Mouse (Mus musculus) ZHBTc4 (cell line): ENCODE results near the gene Dhx15.

Experiments used
- DNase-seq: peaks from one replicate; pipeline ENCODE4 v3.0.0-alpha.2; 2011; ENCODE audit warnings: low read depth, low spot score

Dhx15 gene

GRCm38 (mm10) chr5:52190371-52191179, at the start of gene Dhx15:
TSS of gene Dhx15 (minus strand) at chr5:52190514.
- peak; percentile 97 for DNase-seq

- no peak for DNase-seq
These were observed 48.6 kb upstream of the Dhx15 start for GRCm38 (mm10) chr5:52238877-52239276.

- DNase-seq = no peak
These were observed 47.8 kb upstream of the Dhx15 start for GRCm38 (mm10) chr5:52237956-52238735.

DNA sequence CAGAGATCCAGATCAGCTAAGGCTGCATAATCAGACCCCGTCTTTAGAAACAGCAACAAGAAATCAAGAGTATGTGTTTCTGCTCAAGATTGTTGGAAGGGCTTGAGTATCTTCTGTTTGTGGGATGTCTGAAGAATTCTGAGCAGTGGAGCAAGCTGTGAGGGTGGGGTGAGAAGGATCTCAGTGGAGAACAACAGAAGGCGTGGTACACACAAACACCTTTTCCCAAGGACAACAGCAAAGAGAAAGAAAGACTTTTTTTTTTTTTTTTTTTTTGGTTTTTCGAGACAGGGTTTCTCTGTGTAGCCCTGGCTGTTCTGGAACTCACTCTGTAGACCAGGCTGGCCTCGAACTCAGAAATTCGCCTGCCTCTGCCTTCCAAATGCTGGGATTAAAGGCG, 46.3 kb upstream of the Dhx15 start:
- peak; percentile 71 for DNase-seq

DNA sequence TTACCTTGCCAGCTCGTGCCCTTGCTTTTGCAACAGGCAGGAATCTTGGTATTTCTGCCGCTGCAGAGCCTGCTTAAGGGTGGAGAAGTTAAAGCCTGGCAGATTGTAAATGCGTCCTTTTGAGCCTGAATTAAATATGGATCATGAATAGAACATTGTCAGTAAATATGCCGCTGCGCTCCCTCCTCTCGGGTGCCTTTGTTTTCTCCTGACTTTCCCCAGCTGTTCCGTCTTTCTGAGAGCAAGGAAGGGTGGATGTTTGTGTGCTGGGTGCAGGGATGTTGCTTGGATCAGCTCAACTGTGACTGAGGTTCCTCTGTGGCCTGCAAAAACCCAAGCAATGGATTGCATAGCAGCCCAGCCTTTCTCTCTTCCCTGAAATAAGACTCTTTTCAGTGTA, 44.3 kb upstream of the Dhx15 start:
- DNase-seq = no peak

DNA sequence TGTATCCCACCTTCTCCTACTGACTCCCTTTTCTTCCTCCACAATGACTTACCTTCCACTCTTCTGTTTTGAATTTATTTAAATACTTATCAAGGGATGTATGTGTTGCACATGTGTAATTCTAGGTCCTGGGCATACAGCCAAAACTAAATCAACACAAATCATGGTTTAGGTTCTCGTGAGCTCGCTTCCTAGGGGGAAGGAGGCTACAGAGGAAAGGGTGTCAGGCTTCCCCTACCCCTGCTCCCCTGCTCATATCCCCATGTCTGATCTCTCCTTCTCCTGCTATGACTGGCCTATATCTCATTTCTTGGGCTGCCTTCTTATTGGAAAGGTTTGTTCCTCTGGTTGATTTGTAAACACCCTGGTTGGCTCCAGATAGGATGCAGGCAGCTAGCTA, 43.6 kb upstream of the Dhx15 start:
- DNase-seq = no peak

- DNase-seq = peak; percentile 30
These were observed 42.3 kb upstream of the Dhx15 start for GRCm38 (mm10) chr5:52232611-52233010.

- DNase-seq = peak; percentile 36
These were observed 41.9 kb upstream of the Dhx15 start for GRCm38 (mm10) chr5:52232199-52232598.

DNA sequence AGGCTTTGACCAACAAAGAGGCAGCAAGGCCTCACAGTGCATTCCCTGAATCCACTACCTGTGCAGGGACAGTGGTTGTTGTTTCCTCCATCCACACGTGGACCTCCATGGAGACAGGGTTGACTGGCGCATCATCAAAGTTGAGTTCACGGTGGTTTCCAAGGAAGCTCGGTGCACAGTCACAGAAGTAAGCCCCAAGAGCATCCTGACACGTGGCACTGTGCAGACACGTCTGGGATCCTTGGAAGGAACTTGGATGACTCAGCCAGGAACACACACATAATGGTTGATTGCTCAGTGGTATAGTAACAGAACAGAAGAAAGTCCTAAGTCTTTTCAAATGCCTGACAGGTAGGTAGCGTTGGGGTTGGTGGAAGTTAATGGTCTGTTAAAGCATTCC, 40.2 kb upstream of the Dhx15 start:
- no peak for DNase-seq

- no peak for DNase-seq
These were observed 36.4 kb upstream of the Dhx15 start for GRCm38 (mm10) chr5:52226677-52227076.

DNA sequence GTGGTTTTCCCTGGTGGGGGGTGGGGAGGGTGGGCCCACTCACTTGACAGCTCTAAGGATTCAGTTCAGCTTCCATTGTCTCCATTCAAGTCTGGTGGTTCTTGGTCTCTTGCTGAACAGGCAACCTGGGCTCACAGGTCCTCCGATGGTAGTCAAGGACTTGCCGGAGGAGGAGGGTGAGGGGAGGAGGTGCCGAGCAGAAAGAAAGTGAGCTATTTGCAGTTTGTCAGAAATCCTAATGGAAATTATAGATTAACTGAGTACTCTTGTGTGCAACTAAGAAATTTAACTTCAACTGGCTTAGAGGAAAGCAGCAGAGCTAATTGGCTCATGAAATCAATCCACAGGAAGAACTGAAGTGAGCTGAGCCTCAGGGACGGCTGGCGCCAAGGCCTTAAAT, 31.3 kb upstream of the Dhx15 start:
- DNase-seq = no peak

- no peak for DNase-seq
These were observed 29.9 kb upstream of the Dhx15 start for GRCm38 (mm10) chr5:52220013-52220804.

DNA sequence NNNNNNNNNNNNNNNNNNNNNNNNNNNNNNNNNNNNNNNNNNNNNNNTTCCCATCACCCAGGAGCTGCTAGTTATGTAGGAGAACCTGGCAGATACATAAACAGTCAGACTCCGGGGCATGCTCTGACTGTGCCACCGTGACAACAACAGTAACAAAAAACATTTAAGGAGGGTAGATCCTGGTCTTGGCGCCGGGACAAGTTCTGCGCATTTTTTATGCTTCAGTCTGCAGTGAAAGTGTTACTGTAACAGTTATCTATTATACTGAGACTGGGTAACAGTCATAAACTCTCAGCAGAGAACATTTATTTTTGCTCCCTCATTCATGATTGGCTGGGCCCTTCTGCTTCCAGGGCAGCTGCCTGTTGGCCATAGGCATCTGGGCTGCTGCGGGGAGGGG, 27.9 kb upstream of the Dhx15 start:
- DNase-seq = no peak

DNA sequence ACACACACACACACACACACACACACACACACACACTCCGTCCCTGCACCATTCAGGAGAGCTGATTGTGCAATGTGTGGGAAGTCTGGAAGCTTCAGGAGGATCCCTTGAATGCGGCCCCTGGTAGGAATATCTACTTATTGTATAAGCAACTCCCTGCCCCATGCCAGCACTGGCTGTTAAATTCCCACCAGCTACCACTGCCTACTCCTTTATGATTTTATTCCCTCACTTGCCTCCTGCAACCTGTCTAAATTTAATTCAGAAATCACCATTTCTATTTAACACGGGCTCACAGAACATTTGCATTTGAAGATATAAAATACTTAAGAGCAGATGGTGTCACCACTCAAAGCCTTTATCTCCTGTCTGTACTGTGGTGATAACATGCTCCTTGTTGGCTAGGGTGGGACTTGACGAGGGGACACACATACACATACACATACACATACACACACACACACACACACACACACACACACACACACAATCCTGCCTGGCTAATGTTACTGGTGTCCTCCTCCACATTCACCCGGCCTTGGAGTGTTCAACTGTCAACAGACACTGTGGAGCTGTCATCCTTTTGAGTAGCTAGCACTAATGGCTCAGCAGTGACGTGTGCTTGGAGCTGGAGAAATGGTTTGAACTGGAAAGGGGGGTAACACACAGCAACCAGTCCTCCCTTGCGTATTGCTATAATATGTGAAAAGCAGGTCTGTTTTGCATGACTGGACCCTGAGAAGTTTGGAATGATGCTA, 23.0 kb upstream of the Dhx15 start:
- no peak for DNase-seq

DNA sequence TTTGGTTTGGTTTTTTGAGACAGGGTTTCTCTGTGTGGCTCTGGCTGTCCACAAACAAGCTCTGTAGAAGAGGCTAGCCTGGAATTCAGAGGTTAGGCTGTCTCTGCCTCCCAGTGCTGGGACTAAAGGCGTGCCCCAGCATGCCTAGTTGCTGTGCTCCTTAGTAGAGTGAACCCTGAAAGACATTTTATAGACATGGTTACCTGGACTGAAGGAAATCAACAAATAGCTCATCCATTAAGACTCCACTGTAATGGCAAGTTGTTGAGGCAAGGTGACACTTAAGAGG, 810 bp upstream of the Dhx15 start:
- DNase-seq = peak; percentile 13

DNA sequence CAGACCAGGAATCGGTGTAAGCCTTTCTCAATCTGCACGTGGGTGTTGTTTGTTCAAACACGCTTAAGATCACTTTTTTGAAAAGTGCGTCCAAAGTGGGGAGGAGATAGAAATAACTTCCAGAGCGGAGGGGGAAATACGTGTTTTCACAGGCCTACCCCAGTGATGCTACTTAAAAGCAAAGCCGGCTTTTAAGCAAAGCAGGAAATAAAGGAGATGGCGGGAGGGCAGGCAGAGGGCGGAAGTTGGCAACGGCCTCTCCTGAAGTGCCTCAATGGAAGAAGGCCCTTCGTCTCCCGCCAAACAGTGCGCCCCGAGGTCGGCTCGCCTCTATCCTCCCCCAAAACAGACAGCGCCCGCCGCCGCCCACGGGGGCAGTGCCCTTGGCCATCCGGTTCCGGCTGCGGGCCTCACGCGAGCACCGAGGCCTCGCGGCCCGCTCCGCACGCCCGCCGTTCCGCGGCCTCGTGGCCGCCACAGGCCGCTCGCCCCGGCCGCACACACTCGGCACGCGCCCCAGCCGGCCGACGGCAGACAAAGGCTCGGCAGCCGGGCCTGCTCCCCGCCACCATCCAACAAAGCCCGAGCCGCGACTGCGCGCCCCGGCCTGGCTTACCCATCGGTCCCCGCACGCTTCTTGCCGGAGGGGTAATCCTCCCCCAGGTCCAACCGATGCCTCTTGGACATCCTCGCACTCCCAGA, 499 bp downstream of the Dhx15 start:
- DNase-seq = peak; percentile 63

- DNase-seq = no peak
These were observed 2.1 kb downstream of the Dhx15 start for GRCm38 (mm10) chr5:52188206-52188605.

DNA sequence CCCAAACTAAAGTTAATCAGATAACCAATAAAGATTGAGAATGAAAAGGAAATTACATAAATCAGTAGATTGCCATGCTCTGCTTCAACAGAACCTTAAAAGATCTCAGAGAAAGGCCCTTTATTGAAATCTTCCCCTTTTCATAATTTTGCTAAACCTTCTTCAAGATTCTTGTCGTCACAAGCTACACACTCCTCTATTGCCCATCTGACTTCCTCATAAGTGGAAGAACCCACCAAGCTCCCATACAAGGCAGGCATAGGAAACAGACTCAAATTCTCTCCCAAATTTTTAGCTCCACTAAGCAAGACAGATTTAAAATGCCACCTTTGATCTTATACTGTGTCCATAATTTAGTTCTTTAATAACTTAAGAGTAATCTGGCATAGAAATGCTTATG, 13.0 kb downstream of the Dhx15 start:
- no peak for DNase-seq

DNA sequence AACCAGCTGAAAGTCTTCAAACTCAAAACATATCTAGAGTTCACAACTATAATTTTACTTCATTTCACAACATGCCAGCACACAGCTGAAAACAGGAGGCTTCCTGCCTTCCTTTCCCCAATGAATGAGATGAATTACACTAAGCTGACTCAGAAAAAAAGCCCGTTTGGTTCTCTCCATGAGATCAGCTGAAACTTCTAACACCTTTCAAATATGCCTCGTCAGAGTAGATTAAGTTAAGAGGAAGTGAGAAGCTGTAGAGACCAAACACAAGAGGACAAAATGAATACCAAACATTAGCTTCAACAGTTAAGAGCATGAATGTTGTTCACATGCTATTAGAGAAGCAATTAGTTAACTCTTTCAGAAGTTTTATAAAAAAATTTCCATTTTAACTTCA, 21.8 kb downstream of the Dhx15 start:
- DNase-seq = no peak

GRCm38 (mm10) chr5:52149138-52149537, 41.2 kb downstream of the Dhx15 start:
- no peak for DNase-seq

- DNase-seq = no peak
These were observed 43.2 kb downstream of the Dhx15 start for GRCm38 (mm10) chr5:52147141-52147540.
